Mouse (Mus musculus) kidney, embryonic 16.5 days (tissue): ENCODE data around the gene Nr2e3. TPM values are rescaled to one million over a fixed set of nuclear protein-coding genes. Genes with fewer than 3 reads are reported as not detected.

ENCODE experiments used
- polyA plus RNA-seq: library from polyadenylated mRNA; unstranded; fragments of >200 nt; fragmentation: Nextera tagmentation; extraction: Ambion mirVana; gene quantifications from 2 replicates; pipeline ENCODE4 v1.2.1, GENCODE M21; 2015

The Nr2e3 gene
- polyA plus RNA-seq, 1 experiment from 2014 or later = not detected

Other genes starting within 250 kb of the Nr2e3 start
- 11.9 and 13.2 TPM in 2 replicates for gene Senp8, start 209.9 kb downstream of the Nr2e3 start, polyA plus RNA-seq
- gene Myo9a, start 209.8 kb downstream of the Nr2e3 start, polyA plus RNA-seq = 17.3 and 18.2 TPM in 2 replicates